ENCODE assay signal across 11 mouse cellular contexts in genomic region chr11:120578024-120578693, GRCm38 (mm10). TPM values are rescaled to one million over a fixed set of nuclear protein-coding genes. Genes with fewer than 3 reads are reported as not detected.
A peak's percentile ranks its signal among the peaks of the same experiment; 100 is the strongest.
DNase-seq lines count a peak whose midpoint lies in the region; ATAC-seq lines count a peak whose summit lies in the region.
"Had no signal": no experiment of that assay in that cellular context is flagged by ENCODE, and none has a peak within 500 bp of the region (broad histone marks: within the 10 kb centered on the region; RNA-seq: fewer than 3 reads in every experiment).

No protein-coding gene starts in this region.

- ATAC-seq in intestine, embryonic 16.5 days: no peak
- no peak for ATAC-seq in liver, embryonic 11.5 days (replicated peaks; ENCODE audit: low FRiP score)
- no peak for ATAC-seq in granulocyte monocyte progenitor cell, adult 5-6 weeks (replicated peaks; ENCODE audit: poor library complexity, severe bottlenecking)

- peaks cover 42% of the 10 kb centered on the region for H3K4me1 ChIP-seq in heart, embryonic 10.5 days
- H3K4me1 ChIP-seq in embryonic facial prominence, embryonic 10.5 days: peaks cover 49% of the 10 kb centered on the region
- peaks cover 50% of the 10 kb centered on the region for H3K4me1 ChIP-seq in intestine, embryonic 16.5 days (ENCODE audit: control insufficient read depth, insufficient read depth, low read length)
- H3K4me1 ChIP-seq in liver, embryonic 11.5 days (replicated peaks; ENCODE audit: control insufficient read depth, insufficient read depth, low read length): peaks cover 40% of the 10 kb centered on the region

- H3K9ac ChIP-seq in intestine, embryonic 16.5 days (ENCODE audit: low read depth, low read length): peak overlapping the region; percentile 45; the same call in 1 of the 2 replicates
- no peak overlapping the region for H3K9ac ChIP-seq in liver, embryonic 11.5 days (ENCODE audit: low read depth, low read length)

- H3K36me3 ChIP-seq in heart, embryonic 10.5 days: peaks cover 45% of the 10 kb centered on the region
- peaks cover 47% of the 10 kb centered on the region for H3K36me3 ChIP-seq in embryonic facial prominence, embryonic 10.5 days (replicated peaks)
- peaks cover 20% of the 10 kb centered on the region for H3K36me3 ChIP-seq in intestine, embryonic 16.5 days (ENCODE audit: control insufficient read depth, insufficient read depth, low read length)
- peaks cover 29% of the 10 kb centered on the region for H3K36me3 ChIP-seq in liver, embryonic 11.5 days (ENCODE audit: control insufficient read depth, insufficient read depth, low read length)

- intact Hi-C loops in heart, postnatal 10 days (cut with DNase I): loop anchor here (2.0 kb wide), 1 partner anchor 61 kb away; no protein-coding TSS in a partner anchor

- H3K4me3 ChIP-seq in heart, embryonic 10.5 days: no peak overlapping the region
- H3K4me3 ChIP-seq in embryonic facial prominence, embryonic 10.5 days: peak overlapping the region; percentile 92
- no peak overlapping the region for H3K4me3 ChIP-seq in intestine, embryonic 16.5 days (ENCODE audit: low read length)
- no peak overlapping the region for H3K4me3 ChIP-seq in liver, embryonic 11.5 days (ENCODE audit: low read depth, low read length)
- H3K4me3 ChIP-seq: erythroblast, embryonic 14.5 days had no signal

- no peak overlapping the region for H3K4me2 ChIP-seq in intestine, embryonic 16.5 days (ENCODE audit: low read depth, low read length)
- no peak overlapping the region for H3K4me2 ChIP-seq in liver, embryonic 11.5 days

- no peaks in the 10 kb centered on the region for H3K27me3 ChIP-seq in heart, embryonic 10.5 days (ENCODE audit: insufficient read depth, poor library complexity, severe bottlenecking)
- H3K27me3 ChIP-seq in embryonic facial prominence, embryonic 10.5 days (replicated peaks; ENCODE audit: low read depth, poor library complexity, severe bottlenecking): no peaks in the 10 kb centered on the region
- no peaks in the 10 kb centered on the region for H3K27me3 ChIP-seq in intestine, embryonic 16.5 days (replicated peaks; ENCODE audit: control insufficient read depth, insufficient read depth, low read length)
- H3K27me3 ChIP-seq in liver, embryonic 11.5 days (replicated peaks; ENCODE audit: control insufficient read depth, insufficient read depth, low read length): no peaks in the 10 kb centered on the region

- WGBS in heart, embryonic 10.5 days: 82% methylated on average over 10 of the region's 10 CpGs
- WGBS in embryonic facial prominence, embryonic 10.5 days: 88% methylated on average over 10 of the region's 10 CpGs
- 77% methylated on average over 10 of the region's 10 CpGs for WGBS in intestine, embryonic 16.5 days
- 86% methylated on average over 10 of the region's 10 CpGs for WGBS in liver, embryonic 11.5 days

- peak; percentile 70 for DNase-seq in heart, embryonic 10.5 days (ENCODE audit: low spot score)
- DNase-seq in heart, postnatal 10 days: no peak
- DNase-seq in embryonic facial prominence, embryonic 10.5 days (ENCODE audit: low spot score): no peak
- DNase-seq in liver, embryonic 11.5 days (ENCODE audit: low spot score): no peak
- DNase-seq in right cerebral cortex, adult 18-20 months: no peak

- H3K9me3 ChIP-seq in heart, embryonic 10.5 days: no peaks in the 10 kb centered on the region
- no peaks in the 10 kb centered on the region for H3K9me3 ChIP-seq in embryonic facial prominence, embryonic 10.5 days
- H3K9me3 ChIP-seq in intestine, embryonic 16.5 days (ENCODE audit: control insufficient read depth, low read length): no peaks in the 10 kb centered on the region
- no peaks in the 10 kb centered on the region for H3K9me3 ChIP-seq in liver, embryonic 11.5 days (ENCODE audit: control insufficient read depth, low read length)

- H3K27ac ChIP-seq in heart, embryonic 10.5 days: peak overlapping the region; percentile 4; the same call in 1 of the 2 replicates
- H3K27ac ChIP-seq in embryonic facial prominence, embryonic 10.5 days (replicated peaks): peak overlapping the region; percentile 48; the same call in 1 of the 2 replicates
- H3K27ac ChIP-seq in intestine, embryonic 16.5 days (ENCODE audit: low read length): peak overlapping the region; percentile 96
- H3K27ac ChIP-seq in liver, embryonic 11.5 days (ENCODE audit: low read depth, low read length): peak overlapping the region; percentile 20; the same call in 1 of the 2 replicates

RNA-seq across cellular contexts. Expression of gene Arhgdia, which starts 3.3 kb away (rescaled TPM):
- 587 and 673 TPM in 2 replicates for polyA plus RNA-seq in heart, embryonic 10.5 days (2016; fragmentation: Nextera tagmentation; extraction: Ambion mirVana)
- total RNA-seq in heart, postnatal 10 days (2021): 100 to 1,000 TPM; 236 to 257 TPM
- polyA plus RNA-seq in embryonic facial prominence, embryonic 10.5 days (2016; fragmentation: Nextera tagmentation; extraction: Ambion mirVana): 735 and 777 TPM in 2 replicates
- 626 and 641 TPM in 2 replicates for polyA plus RNA-seq in intestine, embryonic 16.5 days (2015; fragmentation: Nextera tagmentation; extraction: Ambion mirVana)
- 557 and 561 TPM in 2 replicates for polyA plus RNA-seq in liver, embryonic 11.5 days (2014; fragmentation: Nextera tagmentation; extraction: Ambion mirVana)
- 514 and 552 TPM in 2 replicates for total RNA-seq in granulocyte monocyte progenitor cell, adult 5-6 weeks (2014; fragmentation: Nextera tagmentation)
- total RNA-seq in granulocyte monocyte progenitor cell, adult 5-6 weeks (2017): 163 and 168 TPM in 2 replicates

RNA-seq across cellular contexts. Expression of gene P4hb, which starts 5.1 kb away (rescaled TPM):
- 550 and 670 TPM in 2 replicates for polyA plus RNA-seq in heart, embryonic 10.5 days (2016; fragmentation: Nextera tagmentation; extraction: Ambion mirVana)
- 100 to 1,000 TPM; 306 to 311 TPM for total RNA-seq in heart, postnatal 10 days (2021)
- polyA plus RNA-seq in embryonic facial prominence, embryonic 10.5 days (2016; fragmentation: Nextera tagmentation; extraction: Ambion mirVana): 556 and 565 TPM in 2 replicates
- 1,365 and 1,538 TPM in 2 replicates for polyA plus RNA-seq in intestine, embryonic 16.5 days (2015; fragmentation: Nextera tagmentation; extraction: Ambion mirVana)
- 648 and 680 TPM in 2 replicates for polyA plus RNA-seq in liver, embryonic 11.5 days (2014; fragmentation: Nextera tagmentation; extraction: Ambion mirVana)
- 864 and 921 TPM in 2 replicates for total RNA-seq in granulocyte monocyte progenitor cell, adult 5-6 weeks (2014; fragmentation: Nextera tagmentation)
- total RNA-seq in granulocyte monocyte progenitor cell, adult 5-6 weeks (2017): 1,372 and 1,702 TPM in 2 replicates

RNA-seq across cellular contexts. Expression of gene Alyref, which starts 20.0 kb away (rescaled TPM):
- 365 and 444 TPM in 2 replicates for polyA plus RNA-seq in heart, embryonic 10.5 days (2016; fragmentation: Nextera tagmentation; extraction: Ambion mirVana)
- total RNA-seq in heart, postnatal 10 days (2021): 10 to 100 TPM; 86.1 to 88.3 TPM
- polyA plus RNA-seq in embryonic facial prominence, embryonic 10.5 days (2016; fragmentation: Nextera tagmentation; extraction: Ambion mirVana): 620 and 640 TPM in 2 replicates
- polyA plus RNA-seq in intestine, embryonic 16.5 days (2015; fragmentation: Nextera tagmentation; extraction: Ambion mirVana): 19.6 and 86.6 TPM in 2 replicates
- 601 and 617 TPM in 2 replicates for polyA plus RNA-seq in liver, embryonic 11.5 days (2014; fragmentation: Nextera tagmentation; extraction: Ambion mirVana)
- total RNA-seq in granulocyte monocyte progenitor cell, adult 5-6 weeks (2014; fragmentation: Nextera tagmentation): 161 and 171 TPM in 2 replicates
- total RNA-seq in granulocyte monocyte progenitor cell, adult 5-6 weeks (2017): 315 and 430 TPM in 2 replicates

RNA-seq across cellular contexts. Expression of gene Anapc11, which starts 20.1 kb away (rescaled TPM):
- polyA plus RNA-seq in heart, embryonic 10.5 days (2016; fragmentation: Nextera tagmentation; extraction: Ambion mirVana): 186 and 201 TPM in 2 replicates
- total RNA-seq in heart, postnatal 10 days (2021): 100 to 1,000 TPM in 1 of 2 experiments, 10 to 100 TPM in 1; 95.1 to 105 TPM
- polyA plus RNA-seq in embryonic facial prominence, embryonic 10.5 days (2016; fragmentation: Nextera tagmentation; extraction: Ambion mirVana): 192 and 198 TPM in 2 replicates
- 164 and 171 TPM in 2 replicates for polyA plus RNA-seq in intestine, embryonic 16.5 days (2015; fragmentation: Nextera tagmentation; extraction: Ambion mirVana)
- polyA plus RNA-seq in liver, embryonic 11.5 days (2014; fragmentation: Nextera tagmentation; extraction: Ambion mirVana): 200 and 208 TPM in 2 replicates
- 80.9 and 96.2 TPM in 2 replicates for total RNA-seq in granulocyte monocyte progenitor cell, adult 5-6 weeks (2014; fragmentation: Nextera tagmentation)
- total RNA-seq in granulocyte monocyte progenitor cell, adult 5-6 weeks (2017): 26.9 and 27.0 TPM in 2 replicates

RNA-seq across cellular contexts. Expression of gene Ppp1r27, which starts 27.2 kb away (rescaled TPM):
- polyA plus RNA-seq in heart, embryonic 10.5 days (2016; fragmentation: Nextera tagmentation; extraction: Ambion mirVana): not detected in 2 replicates
- total RNA-seq in heart, postnatal 10 days (2021): under 1 TPM in 1 of 2 experiments, not detected in 1; 0.60 TPM
- not detected in 2 replicates for polyA plus RNA-seq in embryonic facial prominence, embryonic 10.5 days (2016; fragmentation: Nextera tagmentation; extraction: Ambion mirVana)
- polyA plus RNA-seq in intestine, embryonic 16.5 days (2015; fragmentation: Nextera tagmentation; extraction: Ambion mirVana): 0.37 TPM in 1 of 2 replicates, not detected in the other
- not detected in 2 replicates for polyA plus RNA-seq in liver, embryonic 11.5 days (2014; fragmentation: Nextera tagmentation; extraction: Ambion mirVana)
- not detected in 2 replicates for total RNA-seq in granulocyte monocyte progenitor cell, adult 5-6 weeks (2014; fragmentation: Nextera tagmentation)
- not detected in 2 replicates for total RNA-seq in granulocyte monocyte progenitor cell, adult 5-6 weeks (2017)
- total RNA-seq: layer of hippocampus, postnatal 25 days; megakaryocyte-erythroid progenitor cell, adult 5-6 weeks had no signal
- polyA plus RNA-seq: erythroblast, embryonic 14.5 days; heart, embryonic 14.5 days had no signal

Comparison
In these comparisons a context has a peak if more than half of its experiments do, and no peak if none do; other contexts are left out.
1. H3K27ac ChIP-seq: peak in every context shown above with its lines; median percentile 96 in intestine, embryonic 16.5 days; 48 in embryonic facial prominence, embryonic 10.5 days; 20 in liver, embryonic 11.5 days; 4 in heart, embryonic 10.5 days.